Mouse (Mus musculus) gastrocnemius, postnatal 14 days (tissue): ENCODE measurements around the gene Optc. TPM values are rescaled to one million over a fixed set of nuclear protein-coding genes. Genes with fewer than 3 reads are reported as not detected.
A peak's percentile ranks its signal among the peaks of the same experiment; 100 is the strongest.

Source experiments
- DNase-seq: peaks from one replicate; pipeline ENCODE4 v3.0.0; 2021; ENCODE audit warnings: mixed read lengths
- intact Hi-C: fragments of 180-260 bp; cut with DNase I; formaldehyde crosslinking; loops from one replicate; pipeline ENCODE4 v1.15.1; 2025; ENCODE audit warnings: low total_unique reads
- long read RNA-seq, 2 experiments: library from polyadenylated mRNA; stranded (forward); transcript quantifications; one replicate each; pipeline ENCODE4 v2.0.0; 2021
- total RNA-seq, 2 experiments: library from RNA; stranded (reverse); gene quantifications; 2 replicates each; pipeline ENCODE4 v1.2.3; 2021

The Optc gene
- total RNA-seq, result under 1 TPM; 0.18 TPM
- long read RNA-seq, experiment 1, result 0 reads
- long read RNA-seq, experiment 2, result 0 reads

GRCm38 (mm10) chr1:133907949-133908658 lies at the start of gene Optc:
Gene Optc (minus strand): TSS chr1:133907999.
- DNase-seq, result peak; percentile 60
- intact Hi-C loops, result loop anchor here (10.0 kb wide), 1 partner anchor 197 kb away; no protein-coding TSS in a partner anchor

GRCm38 (mm10) chr1:133954009-133954408 lies 46.2 kb upstream of the Optc start:
- intact Hi-C loops, result no loop called here
- DNase-seq, result no peak

- intact Hi-C loops, result no loop called here
- DNase-seq, result peak; percentile 54
Observed at GRCm38 (mm10) chr1:133953261-133953742, 45.5 kb upstream of the Optc start.

GRCm38 (mm10) chr1:133951598-133951997 lies 43.8 kb upstream of the Optc start:
- intact Hi-C loops, result no loop called here
- DNase-seq, result no peak

GRCm38 (mm10) chr1:133950061-133950782 lies 42.4 kb upstream of the Optc start:
- DNase-seq, result no peak
- intact Hi-C loops, result no loop called here

- intact Hi-C loops, result no loop called here
- DNase-seq, result no peak
Observed at GRCm38 (mm10) chr1:133945106-133945505, 37.3 kb upstream of the Optc start.

- intact Hi-C loops, result no loop called here
- no peak for DNase-seq
Observed at GRCm38 (mm10) chr1:133941904-133942303, 34.1 kb upstream of the Optc start.

GRCm38 (mm10) chr1:133941158-133941860 lies 33.5 kb upstream of the Optc start:
- no peak for DNase-seq
- intact Hi-C loops, result no loop called here

- intact Hi-C loops, result no loop called here
- DNase-seq, result no peak
Observed at GRCm38 (mm10) chr1:133940481-133941092, 32.8 kb upstream of the Optc start.

- intact Hi-C loops, result no loop called here
Observed at GRCm38 (mm10) chr1:133939708-133940107, 31.9 kb upstream of the Optc start.

GRCm38 (mm10) chr1:133936169-133936568 lies 28.4 kb upstream of the Optc start:
- intact Hi-C loops, result no loop called here
- DNase-seq, result no peak

More at GRCm38 (mm10) chr1:133939708-133940107, 31.9 kb upstream of the Optc start:
- DNase-seq, result no peak

- intact Hi-C loops, result no loop called here
- DNase-seq, result no peak
Observed at GRCm38 (mm10) chr1:133934354-133934963, 26.7 kb upstream of the Optc start.

- no peak for DNase-seq
- intact Hi-C loops, result no loop called here
Observed at GRCm38 (mm10) chr1:133933301-133934195, 25.7 kb upstream of the Optc start.

GRCm38 (mm10) chr1:133929980-133930379 lies 22.2 kb upstream of the Optc start:
- intact Hi-C loops, result no loop called here

GRCm38 (mm10) chr1:133925223-133925622 lies 17.4 kb upstream of the Optc start:
- DNase-seq, result no peak
- intact Hi-C loops, result no loop called here

More at GRCm38 (mm10) chr1:133929980-133930379, 22.2 kb upstream of the Optc start:
- no peak for DNase-seq

- intact Hi-C loops, result no loop called here
- DNase-seq, result no peak
Observed at GRCm38 (mm10) chr1:133924141-133924875, 16.5 kb upstream of the Optc start.

GRCm38 (mm10) chr1:133923071-133923470 lies 15.3 kb upstream of the Optc start:
- DNase-seq, result no peak
- intact Hi-C loops, result no loop called here
